Mouse (Mus musculus) activated CD4-positive, CD25-positive, alpha-beta regulatory T cell, adult 9 weeks (primary cell): ENCODE results near the gene Rpl27. TPM values are rescaled to one million over a fixed set of nuclear protein-coding genes. Genes with fewer than 3 reads are reported as not detected.

Experiments
- polyA plus RNA-seq: library from polyadenylated mRNA; unstranded; fragments of 100-300 nt; shearing (Covaris generic); gene quantifications from one replicate; pipeline ENCODE4 v1.2.1, GENCODE M21; 2017

Gene Rpl27
- polyA plus RNA-seq = 357 TPM

DNA sequence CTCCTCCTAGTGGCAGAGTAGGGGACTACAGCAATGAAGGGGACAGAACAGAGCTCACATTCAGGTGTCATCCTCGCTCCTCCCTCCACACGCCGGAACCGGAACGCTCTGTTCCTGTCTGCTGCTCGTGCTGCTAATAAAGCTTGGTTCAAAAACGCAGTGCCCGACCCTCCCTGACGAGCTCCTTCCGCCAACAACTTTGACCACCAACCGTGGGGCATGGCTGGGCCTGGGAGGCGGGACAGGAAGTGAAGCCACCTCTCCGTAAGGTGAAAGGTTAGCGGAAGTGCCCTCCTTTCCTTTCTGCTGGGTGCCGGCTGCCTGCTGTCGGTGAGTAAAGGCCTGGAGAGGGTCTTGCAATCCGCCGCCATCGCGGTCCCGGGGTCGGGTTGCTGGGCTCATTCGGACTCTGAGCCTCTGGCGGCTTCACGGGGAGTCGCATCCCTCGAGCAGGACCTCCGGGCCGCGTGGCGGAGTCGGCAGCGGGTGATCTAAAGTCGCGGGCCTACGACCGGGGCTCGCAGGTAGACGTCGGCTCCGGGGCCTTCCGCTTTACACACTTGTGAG is at the start of gene Rpl27:
Rpl27 (plus strand) TSS at position 172 of the 567 bp plus-strand sequence.

DNA sequence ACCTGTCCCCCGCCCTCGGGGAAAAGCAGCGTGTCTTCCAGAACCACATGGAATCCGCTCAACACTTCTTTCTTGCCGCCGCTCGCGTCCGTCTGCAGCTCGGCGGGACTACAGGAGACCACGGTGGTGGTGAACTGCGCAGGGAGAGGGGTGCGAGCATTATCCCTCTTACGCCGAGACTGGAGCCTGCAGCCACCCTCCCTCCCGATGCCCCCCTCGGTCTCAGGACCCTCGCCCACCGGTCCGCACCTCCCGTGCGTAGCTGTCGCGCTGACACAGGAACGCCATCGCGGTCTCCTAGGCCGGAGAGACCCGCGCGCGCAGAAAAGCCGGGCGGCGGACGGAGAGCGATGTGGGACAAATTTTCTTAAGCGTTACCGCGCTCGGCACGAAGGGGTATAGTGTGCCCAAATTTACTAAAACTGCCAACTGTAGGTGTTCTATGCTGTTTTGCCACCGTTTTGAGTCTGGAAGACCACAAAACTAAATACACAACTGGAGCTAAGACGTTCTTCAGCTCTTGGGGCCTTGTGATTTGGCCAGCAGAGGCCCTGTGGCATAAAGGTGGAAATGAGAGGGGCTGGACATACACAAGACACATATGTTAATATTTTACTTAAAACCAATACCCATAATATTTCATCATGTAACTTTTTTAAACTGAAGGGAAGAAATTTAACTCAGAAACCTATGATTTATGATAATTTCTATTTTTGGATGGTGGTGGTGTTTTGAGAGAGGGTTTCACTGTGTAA is 24.8 kb upstream of the Rpl27 start, which contains the start of gene Aarsd1:
Aarsd1 (minus strand) TSS at position 515 of the 755 bp plus-strand sequence.

DNA sequence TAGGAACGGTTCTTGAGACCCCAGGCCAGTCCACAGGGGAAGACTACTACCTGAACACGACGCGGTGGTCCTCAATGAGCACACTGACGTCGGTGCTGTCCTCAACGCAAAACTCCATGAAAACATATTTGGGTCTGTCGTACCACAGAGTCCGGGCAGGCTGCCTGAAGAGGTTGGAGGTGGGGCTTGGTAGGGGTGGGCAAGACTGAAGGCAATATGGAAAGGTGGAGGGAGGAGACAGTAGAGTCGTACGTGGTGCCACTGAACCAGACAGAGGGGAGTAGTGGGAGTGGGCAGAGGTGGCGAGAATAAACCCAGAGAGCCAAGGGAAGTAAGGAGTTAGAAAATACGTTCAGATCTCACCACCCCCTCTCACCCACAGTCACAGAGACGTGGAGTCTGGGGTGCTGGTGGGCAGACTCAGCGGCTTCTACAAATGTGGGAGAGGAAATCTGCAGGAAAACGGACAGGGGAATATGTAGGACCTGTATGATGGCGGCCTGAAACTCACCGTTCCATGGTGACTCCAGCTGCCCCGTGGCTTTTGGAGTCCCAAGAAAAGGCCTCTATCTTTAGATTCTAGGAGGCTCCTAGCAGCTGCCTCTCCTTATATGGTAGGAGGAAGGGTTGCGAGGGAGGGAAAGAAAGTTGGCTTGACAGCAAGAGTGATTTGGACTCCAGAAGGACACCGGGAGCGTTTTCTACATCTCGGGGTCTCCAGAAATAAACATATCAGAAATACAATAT is 17.8 kb upstream of the Rpl27 start, which contains the start of gene Gm27029:
Gm27029 (minus strand) TSS at position 692 of the 747 bp plus-strand sequence.

DNA sequence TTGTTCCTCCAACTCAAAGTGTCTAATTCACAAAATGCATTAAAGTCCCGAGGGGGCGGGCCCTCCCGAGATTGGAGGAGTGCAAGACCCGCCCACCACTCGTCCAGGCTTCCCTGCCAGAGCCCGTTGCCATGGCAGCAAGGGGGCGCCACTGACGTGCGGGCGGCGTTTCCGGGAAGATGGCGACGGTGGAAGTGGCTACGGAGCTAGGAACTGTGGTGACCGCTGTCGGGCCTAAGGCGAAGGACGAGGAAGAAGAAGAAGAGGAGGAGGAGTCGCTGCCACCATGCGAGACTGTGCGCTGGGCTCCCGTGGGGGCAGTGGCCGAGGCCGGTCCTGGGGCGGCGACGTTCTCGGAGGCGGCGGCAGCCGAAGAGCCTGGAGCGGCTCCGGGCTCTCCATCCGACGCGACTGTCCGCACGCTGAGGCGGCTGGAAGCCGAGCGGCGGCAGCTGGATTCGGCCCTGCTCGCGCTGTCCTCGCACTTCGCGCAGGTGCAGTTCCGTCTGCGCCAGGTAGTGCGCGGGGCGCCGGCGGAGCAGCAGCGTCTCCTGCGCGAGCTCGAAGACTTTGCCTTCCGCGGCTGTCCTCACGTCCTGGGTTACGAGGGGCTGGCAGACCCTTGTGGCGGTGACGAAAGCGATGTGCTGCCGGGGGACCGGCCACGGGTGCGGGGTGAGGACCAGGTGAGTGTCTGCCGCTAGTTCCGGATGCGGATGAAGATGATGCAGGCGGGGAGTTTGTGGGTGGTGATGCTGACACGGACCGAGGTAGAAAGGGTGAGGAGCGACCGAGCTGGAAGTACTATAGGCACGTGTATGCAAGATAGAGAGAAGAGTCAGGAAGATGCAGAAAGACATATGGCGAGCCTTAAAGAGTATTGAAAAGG is 16.9 kb upstream of the Rpl27 start, which contains the start of the genes Rundc1 and Ptges3l:
Rundc1 (plus strand) TSS at position 161 of the 889 bp plus-strand sequence.
Ptges3l (minus strand) TSS at position 409 of the 889 bp plus-strand sequence.

DNA sequence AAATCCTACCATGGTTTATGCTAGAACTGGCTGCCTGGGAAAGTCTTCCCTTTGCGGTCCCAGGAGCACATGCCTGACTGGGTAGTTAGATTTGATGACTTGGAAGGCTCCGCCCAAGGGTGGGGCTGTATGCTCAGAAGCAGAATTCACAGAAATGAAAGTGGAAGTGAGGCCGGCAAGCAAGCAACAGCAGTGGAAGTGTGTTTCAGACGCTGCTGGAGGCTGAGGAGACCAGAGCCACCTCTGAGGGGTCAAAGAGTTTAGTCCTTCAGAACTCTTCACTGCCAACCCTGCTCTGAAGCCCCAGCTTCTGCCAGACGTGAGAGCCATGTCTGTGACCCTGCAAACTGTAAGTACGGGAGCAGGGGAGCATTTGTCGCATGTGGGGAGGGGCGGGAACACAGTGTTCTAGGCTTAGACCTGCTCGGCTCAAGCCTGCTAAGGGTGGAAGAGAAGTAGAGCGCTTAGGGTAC is 6.2 kb downstream of the Rpl27 start, which contains the start of gene Ifi35:
Ifi35 (plus strand) TSS at position 134 of the 473 bp plus-strand sequence.

DNA sequence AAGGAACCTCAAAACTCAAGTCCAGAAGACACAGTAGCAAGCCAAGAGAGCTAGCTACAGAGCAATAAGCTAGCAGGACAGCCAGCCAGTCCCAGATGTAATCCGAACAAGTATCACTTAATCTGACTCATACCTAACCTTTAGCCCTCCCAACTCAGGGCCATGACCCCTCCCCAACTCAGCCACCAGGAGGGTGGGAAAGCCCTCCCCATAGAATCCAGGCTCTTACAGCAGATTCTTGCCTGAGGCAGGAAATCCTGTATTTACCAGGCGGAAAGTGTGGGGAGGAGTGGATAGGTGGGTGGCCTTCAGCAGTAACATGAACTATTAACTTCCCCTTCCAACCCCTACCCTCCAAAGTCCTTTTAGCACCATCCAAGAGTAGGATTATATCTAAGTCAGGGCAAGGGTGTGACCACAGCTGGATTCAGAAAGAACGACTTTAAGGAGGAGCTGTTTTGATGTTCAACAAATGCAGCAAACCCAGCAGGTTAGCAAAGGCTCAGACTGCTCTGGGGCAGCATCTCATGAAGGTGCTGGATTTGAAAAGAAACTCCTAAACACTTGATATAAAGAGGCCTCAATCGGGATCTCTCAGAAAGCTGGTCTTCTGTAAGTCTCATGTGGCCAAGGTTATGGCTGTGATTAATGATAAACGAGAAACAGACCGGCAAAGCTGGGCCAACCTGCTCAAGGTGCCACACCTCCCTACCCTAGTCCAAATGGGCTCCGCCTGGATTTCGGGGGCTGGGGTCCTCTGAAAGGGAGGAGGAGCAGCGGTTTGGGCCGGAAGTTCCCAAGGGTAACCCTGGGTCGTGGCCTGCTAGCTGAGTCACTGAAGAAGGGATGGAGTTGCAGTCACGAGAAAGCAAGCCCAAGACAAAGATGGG is 22.4 kb downstream of the Rpl27 start, which contains the start of gene Rnd2:
Rnd2 (plus strand) TSS at position 789 of the 890 bp plus-strand sequence.

DNA sequence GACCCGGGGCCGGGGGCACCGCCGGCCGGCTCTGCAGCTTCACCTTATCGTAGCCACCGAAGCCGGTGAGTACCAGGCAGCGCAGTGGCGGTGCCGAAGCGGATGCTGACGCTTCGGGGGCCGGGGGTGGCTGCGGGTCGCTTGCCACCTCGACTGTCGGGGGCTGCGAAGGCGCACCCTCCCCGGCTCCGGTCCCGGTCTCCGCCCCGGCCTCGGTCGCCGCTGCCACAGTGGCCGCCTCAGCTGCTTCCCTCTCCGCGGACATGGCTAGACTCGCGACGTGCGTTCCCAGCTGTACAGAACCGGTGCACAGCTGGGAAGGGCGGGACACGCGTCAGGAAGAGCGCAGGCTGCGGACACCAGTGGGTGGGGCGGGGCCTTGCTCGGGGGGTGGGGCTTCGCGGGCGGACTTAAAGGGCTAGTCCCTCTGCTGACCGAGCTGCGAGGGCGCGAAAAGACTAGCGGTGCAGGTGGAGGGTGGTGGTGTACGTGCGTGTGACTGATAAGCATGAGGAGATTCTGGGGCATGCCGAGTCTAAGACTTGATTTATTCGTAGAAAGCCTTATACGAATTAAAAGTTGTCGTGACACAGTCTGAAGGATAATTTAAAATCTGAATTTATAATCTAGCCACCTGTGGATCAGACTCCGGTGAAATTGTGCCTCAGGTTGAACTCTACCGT is 23.9 kb downstream of the Rpl27 start, which contains the start of gene Vat1:
Vat1 (minus strand) TSS at position 362 of the 683 bp plus-strand sequence.

Other genes with a start within 250 kb of the Rpl27 start
- 96.4 TPM for gene Ezh1, start 215.8 kb upstream of the Rpl27 start, polyA plus RNA-seq
- gene Ramp2, start 196.3 kb upstream of the Rpl27 start, polyA plus RNA-seq = not detected
- 157 TPM for gene Vps25, start 188.6 kb upstream of the Rpl27 start, polyA plus RNA-seq
- 2.4 TPM for gene Wnk4, start 181.7 kb upstream of the Rpl27 start, polyA plus RNA-seq
- not detected for gene Cntd1, start 163.3 kb upstream of the Rpl27 start, polyA plus RNA-seq
- gene Coa3, start 163.2 kb upstream of the Rpl27 start, polyA plus RNA-seq = 130 TPM
- gene Becn1, start 140.0 kb upstream of the Rpl27 start, polyA plus RNA-seq = 217 TPM
- 156 TPM for gene Psme3, start 126.1 kb upstream of the Rpl27 start, polyA plus RNA-seq
- gene Aoc2, start 117.2 kb upstream of the Rpl27 start, polyA plus RNA-seq = 4.1 TPM
- gene Aoc3, start 111.7 kb upstream of the Rpl27 start, polyA plus RNA-seq = not detected
- gene G6pc, start 74.7 kb upstream of the Rpl27 start, polyA plus RNA-seq = not detected
- gene Aarsd1, start 24.7 kb upstream of the Rpl27 start, polyA plus RNA-seq = 39.4 TPM
- gene Gm27029, start 17.5 kb upstream of the Rpl27 start, polyA plus RNA-seq = 1.8 TPM
- 10.1 TPM for gene Rundc1, start 17.2 kb upstream of the Rpl27 start, polyA plus RNA-seq
- 0.50 TPM for gene Ptges3l, start 17.0 kb upstream of the Rpl27 start, polyA plus RNA-seq
- 202 TPM for gene Ifi35, start 6.1 kb downstream of the Rpl27 start, polyA plus RNA-seq
- not detected for gene Rnd2, start 22.7 kb downstream of the Rpl27 start, polyA plus RNA-seq
- gene Vat1, start 23.9 kb downstream of the Rpl27 start, polyA plus RNA-seq = 0.61 TPM
- gene Brca1, start 109.7 kb downstream of the Rpl27 start, polyA plus RNA-seq = 6.9 TPM
- 107 TPM for gene Nbr1, start 109.9 kb downstream of the Rpl27 start, polyA plus RNA-seq
- 13.8 TPM for gene Tmem106a, start 139.9 kb downstream of the Rpl27 start, polyA plus RNA-seq
- not detected for gene Gm11634, start 157.0 kb downstream of the Rpl27 start, polyA plus RNA-seq
- gene Rdm1, start 184.9 kb downstream of the Rpl27 start, polyA plus RNA-seq = 71.2 TPM
- gene Arl4d, start 223.2 kb downstream of the Rpl27 start, polyA plus RNA-seq = 2.7 TPM